Mouse (Mus musculus): ENCODE results near the gene Nectin4. TPM values are rescaled to one million over a fixed set of nuclear protein-coding genes. Genes with fewer than 3 reads are reported as not detected.

Gene Nectin4
- polyA plus RNA-seq, 1 experiment = 0.08 TPM

DNA sequence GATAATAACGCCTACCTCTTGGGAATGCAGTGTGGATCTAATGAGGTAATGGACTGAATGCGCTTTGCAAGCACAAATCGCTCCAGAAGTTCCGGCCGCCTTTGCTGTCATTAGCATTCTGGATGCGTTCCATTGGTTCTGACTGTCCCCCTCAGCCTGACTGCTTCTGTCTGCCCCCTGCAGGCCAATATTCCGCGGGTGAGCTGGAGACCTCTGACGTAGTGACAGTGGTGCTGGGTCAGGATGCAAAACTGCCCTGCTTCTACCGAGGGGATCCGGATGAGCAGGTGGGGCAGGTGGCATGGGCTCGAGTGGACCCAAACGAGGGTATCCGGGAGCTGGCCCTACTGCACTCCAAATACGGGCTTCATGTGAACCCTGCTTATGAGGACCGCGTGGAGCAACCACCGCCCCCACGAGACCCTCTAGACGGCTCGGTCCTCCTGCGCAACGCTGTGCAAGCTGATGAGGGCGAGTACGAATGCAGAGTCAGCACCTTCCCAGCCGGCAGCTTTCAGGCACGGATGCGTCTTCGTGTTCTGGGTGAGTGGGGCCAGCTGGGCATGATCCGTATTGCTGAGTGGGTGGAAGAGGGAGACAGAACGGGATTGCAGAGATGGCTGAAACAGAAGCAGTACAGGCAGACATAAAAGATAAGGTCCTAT is 10.2 kb downstream of the Nectin4 start:
- Histone ChIP-seq H3K4me3 (no peak overlapping the region), H3K36me3 (ENCODE audit: control insufficient read depth, insufficient read depth) (no peaks in the 10 kb centered on the region), H3K4me2 (ENCODE audit: low read depth) (peak overlapping the region; percentile 49), H3ac (ENCODE audit: control insufficient read depth, insufficient read length) (no peak overlapping the region), H3K27me3 (ENCODE audit: control insufficient read depth, insufficient read depth, insufficient read length) (no peaks in the 10 kb centered on the region), H3K79me2 (ENCODE audit: control insufficient read depth, insufficient read depth) (no peaks in the 10 kb centered on the region)
- TF ChIP-seq TCF3 (IDR thresholded peaks at IDR 0.05; ENCODE audit: insufficient read length, low read depth) = no peak
- TF ChIP-seq MAX (IDR thresholded peaks at IDR 0.05; ENCODE audit: low read depth) = no peak
- no peak for TF ChIP-seq POLR2AphosphoS2 (IDR thresholded peaks at IDR 0.05; ENCODE audit: insufficient read length, low read depth)
- TF ChIP-seq REST (IDR thresholded peaks at IDR 0.05; ENCODE audit: insufficient read depth, insufficient read length) = no peak
- TF ChIP-seq SRF (IDR thresholded peaks at IDR 0.05; ENCODE audit: control insufficient read depth, insufficient read length, low read depth) = no peak
- TF ChIP-seq POLR2A (IDR thresholded peaks at IDR 0.05; ENCODE audit: insufficient read length, low read depth) = no peak
- TF ChIP-seq MYOD1 (IDR thresholded peaks at IDR 0.05; ENCODE audit: control insufficient read depth in 1 of 3, insufficient read length in 2 of 3, low read depth in 2 of 3) = no peak
- no peak for TF ChIP-seq USF1 (IDR thresholded peaks at IDR 0.05; ENCODE audit: low read depth)
- no peak for TF ChIP-seq TCF12 (IDR thresholded peaks at IDR 0.05; ENCODE audit: insufficient read depth, poor library complexity, severe bottlenecking)
- TF ChIP-seq CEBPB (IDR thresholded peaks at IDR 0.05; ENCODE audit: insufficient read depth, poor library complexity, severe bottlenecking) = no peak
- no peak for TF ChIP-seq MYOG (IDR thresholded peaks at IDR 0.05; ENCODE audit: control insufficient read depth in 1 of 3, insufficient read depth in 1 of 3, insufficient read length in 2 of 3, low read depth in 2 of 3)
- no peak for TF ChIP-seq E2F4 (IDR thresholded peaks at IDR 0.05; ENCODE audit: insufficient read depth)

DNA sequence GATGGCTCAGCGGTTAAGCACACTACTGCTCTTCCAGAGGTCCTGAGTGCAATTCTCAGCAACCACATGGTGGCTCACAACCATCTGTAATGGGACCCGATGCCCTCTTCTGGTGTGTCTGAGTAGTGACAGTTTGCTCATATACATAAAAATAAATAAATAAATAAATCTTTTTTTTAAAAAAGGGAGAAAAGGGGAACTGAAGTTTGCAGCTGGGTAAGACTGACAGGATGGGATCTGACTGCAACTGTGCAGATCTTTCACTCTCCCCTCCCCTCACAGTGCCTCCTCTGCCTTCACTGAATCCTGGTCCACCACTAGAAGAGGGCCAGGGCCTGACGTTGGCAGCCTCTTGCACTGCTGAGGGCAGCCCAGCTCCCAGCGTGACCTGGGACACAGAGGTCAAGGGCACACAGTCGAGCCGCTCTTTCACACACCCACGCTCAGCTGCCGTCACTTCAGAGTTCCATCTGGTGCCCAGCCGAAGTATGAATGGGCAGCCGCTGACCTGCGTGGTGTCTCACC is 12.3 kb downstream of the Nectin4 start:
- no peaks in the 10 kb centered on the region for H3K27me3 ChIP-seq (ENCODE audit: control insufficient read depth, insufficient read depth, insufficient read length)
- H3K4me3 ChIP-seq = no peak overlapping the region
- H3ac ChIP-seq (ENCODE audit: control insufficient read depth, insufficient read length) = no peak overlapping the region
- no peak overlapping the region for H3K4me2 ChIP-seq (ENCODE audit: low read depth)
- TF ChIP-seq SRF (IDR thresholded peaks at IDR 0.05; ENCODE audit: control insufficient read depth, insufficient read length, low read depth) (no peak), TCF12 (IDR thresholded peaks at IDR 0.05; ENCODE audit: insufficient read depth, poor library complexity, severe bottlenecking) (no peak), POLR2A (IDR thresholded peaks at IDR 0.05; ENCODE audit: insufficient read length, low read depth) (no peak), MYOD1 (IDR thresholded peaks at IDR 0.05; ENCODE audit: control insufficient read depth in 1 of 3, insufficient read length in 2 of 3, low read depth in 2 of 3) (no peak), E2F4 (IDR thresholded peaks at IDR 0.05; ENCODE audit: insufficient read depth) (no peak), MYOG (IDR thresholded peaks at IDR 0.05; ENCODE audit: control insufficient read depth in 1 of 3, insufficient read depth in 1 of 3, insufficient read length in 2 of 3, low read depth in 2 of 3) (no peak), MAX (IDR thresholded peaks at IDR 0.05; ENCODE audit: low read depth) (no peak), USF1 (IDR thresholded peaks at IDR 0.05; ENCODE audit: low read depth) (no peak), TCF3 (IDR thresholded peaks at IDR 0.05; ENCODE audit: insufficient read length, low read depth) (no peak), CEBPB (IDR thresholded peaks at IDR 0.05; ENCODE audit: insufficient read depth, poor library complexity, severe bottlenecking) (no peak)
- H3K79me2 ChIP-seq (ENCODE audit: control insufficient read depth, insufficient read depth) = no peaks in the 10 kb centered on the region
- no peaks in the 10 kb centered on the region for H3K36me3 ChIP-seq (ENCODE audit: control insufficient read depth, insufficient read depth)

DNA sequence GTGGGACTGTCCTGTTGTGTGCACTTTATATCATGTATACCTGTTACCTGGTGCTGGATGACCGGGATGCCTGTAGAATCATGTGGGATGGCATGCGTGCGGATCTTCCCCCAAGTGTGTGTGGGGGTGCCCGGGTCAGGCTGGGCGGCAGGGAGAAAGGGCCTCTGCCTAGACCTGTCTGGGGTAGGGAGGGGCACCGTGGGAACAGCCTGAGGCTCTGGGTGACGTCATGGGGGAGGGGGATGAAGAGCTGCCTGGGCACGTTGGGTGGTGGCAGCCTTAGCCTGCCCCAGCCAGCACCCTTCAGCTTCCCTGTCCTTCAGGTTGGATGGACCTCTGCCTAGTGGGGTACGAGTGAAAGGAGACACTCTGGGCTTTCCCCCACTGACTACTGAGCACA is 14.5 kb downstream of the Nectin4 start:
- no peaks in the 10 kb centered on the region for H3K27me3 ChIP-seq (ENCODE audit: control insufficient read depth, insufficient read depth, insufficient read length)
- H3K4me2 ChIP-seq (ENCODE audit: low read depth) = no peak overlapping the region
- no peak overlapping the region for H3K4me3 ChIP-seq
- H3ac ChIP-seq (ENCODE audit: control insufficient read depth, insufficient read length) = no peak overlapping the region
- no peaks in the 10 kb centered on the region for H3K36me3 ChIP-seq (ENCODE audit: control insufficient read depth, insufficient read depth)
- no peaks in the 10 kb centered on the region for H3K79me2 ChIP-seq (ENCODE audit: control insufficient read depth, insufficient read depth)
- TF ChIP-seq TCF3 (IDR thresholded peaks at IDR 0.05; ENCODE audit: insufficient read length, low read depth) (no peak), MYOG (IDR thresholded peaks at IDR 0.05; ENCODE audit: control insufficient read depth in 1 of 3, insufficient read depth in 1 of 3, insufficient read length in 2 of 3, low read depth in 2 of 3) (no peak), MYOD1 (IDR thresholded peaks at IDR 0.05; ENCODE audit: control insufficient read depth in 1 of 3, insufficient read length in 2 of 3, low read depth in 2 of 3) (no peak), TCF12 (IDR thresholded peaks at IDR 0.05; ENCODE audit: insufficient read depth, poor library complexity, severe bottlenecking) (no peak), E2F4 (IDR thresholded peaks at IDR 0.05; ENCODE audit: insufficient read depth) (no peak)

DNA sequence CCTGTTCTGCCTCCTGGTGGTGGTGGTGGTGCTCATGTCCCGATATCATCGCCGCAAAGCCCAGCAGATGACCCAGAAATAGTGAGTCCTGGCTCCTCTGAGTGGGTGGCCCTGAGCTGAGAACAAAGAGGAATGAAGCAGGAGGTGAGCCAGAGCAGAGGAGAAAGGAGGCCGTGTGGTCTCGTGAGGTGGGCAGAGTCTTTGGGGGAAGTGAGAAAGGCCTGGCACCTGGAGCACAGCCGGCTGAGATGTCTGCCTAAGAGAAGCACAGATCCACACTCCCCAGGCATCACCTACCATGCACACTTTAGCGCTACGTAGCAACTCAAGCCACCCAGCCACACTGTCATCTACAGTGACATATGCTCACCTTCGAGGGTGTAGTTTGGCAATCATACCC is 15.3 kb downstream of the Nectin4 start:
- Histone ChIP-seq H3K36me3 (ENCODE audit: control insufficient read depth, insufficient read depth) (no peaks in the 10 kb centered on the region), H3K27me3 (ENCODE audit: control insufficient read depth, insufficient read depth, insufficient read length) (no peaks in the 10 kb centered on the region), H3K79me2 (ENCODE audit: control insufficient read depth, insufficient read depth) (no peaks in the 10 kb centered on the region), H3K4me3 (no peak overlapping the region), H3ac (ENCODE audit: control insufficient read depth, insufficient read length) (no peak overlapping the region), H3K4me2 (ENCODE audit: low read depth) (no peak overlapping the region)
- TF ChIP-seq SRF (IDR thresholded peaks at IDR 0.05; ENCODE audit: control insufficient read depth, insufficient read length, low read depth) (no peak), REST (IDR thresholded peaks at IDR 0.05; ENCODE audit: insufficient read depth, insufficient read length) (no peak), E2F4 (IDR thresholded peaks at IDR 0.05; ENCODE audit: insufficient read depth) (no peak), TCF3 (IDR thresholded peaks at IDR 0.05; ENCODE audit: insufficient read length, low read depth) (no peak), MYOG (IDR thresholded peaks at IDR 0.05; ENCODE audit: control insufficient read depth in 1 of 3, insufficient read depth in 1 of 3, insufficient read length in 2 of 3, low read depth in 2 of 3) (no peak)

DNA sequence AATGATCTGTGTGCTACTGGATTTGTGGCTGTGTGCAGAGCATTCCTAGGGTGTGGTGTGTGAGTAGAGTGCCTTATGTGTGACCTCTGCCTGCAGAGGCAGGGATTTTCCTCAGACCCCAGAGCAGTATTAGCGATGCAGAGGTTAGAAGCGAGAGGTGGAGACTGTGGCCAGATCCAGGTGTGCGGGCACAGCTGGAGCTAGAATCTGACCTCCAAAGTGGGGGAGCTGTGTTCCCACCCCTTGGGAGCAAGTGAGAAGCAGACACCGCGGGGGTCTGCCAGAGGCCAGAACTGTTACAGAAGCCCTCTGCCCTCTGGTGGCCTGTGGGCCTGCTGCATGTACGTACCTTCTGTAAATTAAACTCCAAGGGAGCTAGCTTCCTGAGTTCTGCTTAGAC is 17.2 kb downstream of the Nectin4 start:
- Histone ChIP-seq H3K27me3 (ENCODE audit: control insufficient read depth, insufficient read depth, insufficient read length) (no peaks in the 10 kb centered on the region), H3K79me2 (ENCODE audit: control insufficient read depth, insufficient read depth) (no peaks in the 10 kb centered on the region), H3K36me3 (ENCODE audit: control insufficient read depth, insufficient read depth) (no peaks in the 10 kb centered on the region), H3K4me3 (no peak overlapping the region), H3ac (ENCODE audit: control insufficient read depth, insufficient read length) (no peak overlapping the region), H3K4me2 (ENCODE audit: low read depth) (no peak overlapping the region)
- TF ChIP-seq E2F4 (IDR thresholded peaks at IDR 0.05; ENCODE audit: insufficient read depth) = no peak
- no peak for TF ChIP-seq SRF (IDR thresholded peaks at IDR 0.05; ENCODE audit: control insufficient read depth, insufficient read length, low read depth)
- TF ChIP-seq MYOD1 (IDR thresholded peaks at IDR 0.05; ENCODE audit: control insufficient read depth in 1 of 3, insufficient read length in 2 of 3, low read depth in 2 of 3) = no peak
- no peak for TF ChIP-seq MYOG (IDR thresholded peaks at IDR 0.05; ENCODE audit: control insufficient read depth in 1 of 3, insufficient read depth in 1 of 3, insufficient read length in 2 of 3, low read depth in 2 of 3)
- TF ChIP-seq TCF12 (IDR thresholded peaks at IDR 0.05; ENCODE audit: insufficient read depth, poor library complexity, severe bottlenecking) = no peak
- no peak for TF ChIP-seq TCF3 (IDR thresholded peaks at IDR 0.05; ENCODE audit: insufficient read length, low read depth)
- no peak for TF ChIP-seq MAX (IDR thresholded peaks at IDR 0.05; ENCODE audit: low read depth)
- no peak for TF ChIP-seq CEBPB (IDR thresholded peaks at IDR 0.05; ENCODE audit: insufficient read depth, poor library complexity, severe bottlenecking)
- TF ChIP-seq POLR2A (IDR thresholded peaks at IDR 0.05; ENCODE audit: insufficient read length, low read depth) = no peak
- no peak for TF ChIP-seq REST (IDR thresholded peaks at IDR 0.05; ENCODE audit: insufficient read depth, insufficient read length)
- no peak for TF ChIP-seq USF1 (IDR thresholded peaks at IDR 0.05; ENCODE audit: low read depth)
- no peak for TF ChIP-seq POLR2AphosphoS2 (IDR thresholded peaks at IDR 0.05; ENCODE audit: insufficient read length, low read depth)
